Mouse (Mus musculus): ENCODE data around the gene Zfp296. TPM values are rescaled to one million over a fixed set of nuclear protein-coding genes. Genes with fewer than 3 reads are reported as not detected.
A peak's percentile ranks its signal among the peaks of the same experiment; 100 is the strongest.

Gene Zfp296
- polyA plus RNA-seq, 1 experiment from 2014 or later, result 0.63 TPM

GRCm38 (mm10) chr7:19619004-19619801 lies 42.1 kb downstream of the Zfp296 start:
- no peaks in the 10 kb centered on the region for H3K36me3 ChIP-seq
- peak overlapping the region; percentile 57 for H3K4me2 ChIP-seq (replicated peaks)
- WGBS, result 9% methylated on average over 35 of the region's 35 CpGs
- H3K27me3 ChIP-seq (replicated peaks), result no peaks in the 10 kb centered on the region
- H3K9ac ChIP-seq, result peak overlapping the region; percentile 29
- no peak overlapping the region for H3K27ac ChIP-seq
- peaks cover 14% of the 10 kb centered on the region; the same call in 1 of the 2 replicates for H3K4me1 ChIP-seq (replicated peaks)
- peak overlapping the region; percentile 22 for H3K4me3 ChIP-seq (replicated peaks)
- no peaks in the 10 kb centered on the region for H3K9me3 ChIP-seq
- peak; percentile 42; the same call in 1 of the 2 replicates for ATAC-seq

- no peak for ATAC-seq
- H3K27ac ChIP-seq, result no peak overlapping the region
- 87% methylated on average over 7 of the region's 7 CpGs for WGBS
- H3K4me3 ChIP-seq (replicated peaks), result no peak overlapping the region
- H3K9ac ChIP-seq, result no peak overlapping the region
- H3K9me3 ChIP-seq, result no peaks in the 10 kb centered on the region
- H3K4me2 ChIP-seq (replicated peaks), result no peak overlapping the region
- H3K27me3 ChIP-seq (replicated peaks), result no peaks in the 10 kb centered on the region
- H3K36me3 ChIP-seq, result no peaks in the 10 kb centered on the region
- H3K4me1 ChIP-seq (replicated peaks), result peaks cover 14% of the 10 kb centered on the region; the same call in 1 of the 2 replicates
Measured at GRCm38 (mm10) chr7:19620811-19621210, 43.7 kb downstream of the Zfp296 start.

GRCm38 (mm10) chr7:19622241-19622640 lies 45.2 kb downstream of the Zfp296 start:
- Histone ChIP-seq H3K4me1 (replicated peaks) (peaks cover 14% of the 10 kb centered on the region; the same call in 1 of the 2 replicates), H3K27me3 (replicated peaks) (no peaks in the 10 kb centered on the region), H3K27ac (no peak overlapping the region), H3K4me3 (replicated peaks) (no peak overlapping the region), H3K9ac (no peak overlapping the region), H3K9me3 (no peaks in the 10 kb centered on the region), H3K36me3 (no peaks in the 10 kb centered on the region), H3K4me2 (replicated peaks) (no peak overlapping the region)
- ATAC-seq, result 0 out of 2 replicates have a peak, but pooled peaks have one; percentile 5
- 25% methylated on average over 6 of the region's 6 CpGs for WGBS

GRCm38 (mm10) chr7:19623433-19623832 lies 46.3 kb downstream of the Zfp296 start:
- Histone ChIP-seq H3K4me2 (replicated peaks) (peak overlapping the region; percentile 9; the same call in 1 of the 2 replicates), H3K9me3 (no peaks in the 10 kb centered on the region), H3K36me3 (no peaks in the 10 kb centered on the region), H3K9ac (no peak overlapping the region), H3K27me3 (replicated peaks) (no peaks in the 10 kb centered on the region), H3K4me1 (replicated peaks) (peaks cover 14% of the 10 kb centered on the region; the same call in 1 of the 2 replicates), H3K27ac (peak overlapping the region; percentile 71; the same call in 1 of the 2 replicates), H3K4me3 (replicated peaks) (no peak overlapping the region)
- peak; percentile 65 for ATAC-seq
- 57% methylated on average over 2 of the region's 2 CpGs for WGBS

- Histone ChIP-seq H3K9ac (no peak overlapping the region), H3K36me3 (peaks cover 3% of the 10 kb centered on the region; the same call in 1 of the 2 replicates), H3K4me3 (replicated peaks) (peak overlapping the region; percentile 82), H3K27me3 (replicated peaks) (no peaks in the 10 kb centered on the region), H3K4me1 (replicated peaks) (peaks cover 10% of the 10 kb centered on the region; the same call in 1 of the 2 replicates), H3K4me2 (replicated peaks) (peak overlapping the region; percentile 92), H3K9me3 (no peaks in the 10 kb centered on the region), H3K27ac (no peak overlapping the region)
- ATAC-seq, result no peak
- WGBS, result 57% methylated on average over 3 of the region's 3 CpGs
Measured at GRCm38 (mm10) chr7:19627721-19628120, 50.6 kb downstream of the Zfp296 start.

GRCm38 (mm10) chr7:19628192-19628535 lies 51.1 kb downstream of the Zfp296 start:
- WGBS, result 12% methylated on average over 17 of the region's 17 CpGs
- Histone ChIP-seq H3K4me3 (replicated peaks) (peak overlapping the region; percentile 82), H3K27ac (peak overlapping the region; percentile 86), H3K4me1 (replicated peaks) (peaks cover 7% of the 10 kb centered on the region; the same call in 1 of the 2 replicates), H3K27me3 (replicated peaks) (no peaks in the 10 kb centered on the region), H3K9ac (no peak overlapping the region), H3K36me3 (peaks cover 3% of the 10 kb centered on the region; the same call in 1 of the 2 replicates), H3K4me2 (replicated peaks) (peak overlapping the region; percentile 92), H3K9me3 (no peaks in the 10 kb centered on the region)
- no peak for ATAC-seq

DNA sequence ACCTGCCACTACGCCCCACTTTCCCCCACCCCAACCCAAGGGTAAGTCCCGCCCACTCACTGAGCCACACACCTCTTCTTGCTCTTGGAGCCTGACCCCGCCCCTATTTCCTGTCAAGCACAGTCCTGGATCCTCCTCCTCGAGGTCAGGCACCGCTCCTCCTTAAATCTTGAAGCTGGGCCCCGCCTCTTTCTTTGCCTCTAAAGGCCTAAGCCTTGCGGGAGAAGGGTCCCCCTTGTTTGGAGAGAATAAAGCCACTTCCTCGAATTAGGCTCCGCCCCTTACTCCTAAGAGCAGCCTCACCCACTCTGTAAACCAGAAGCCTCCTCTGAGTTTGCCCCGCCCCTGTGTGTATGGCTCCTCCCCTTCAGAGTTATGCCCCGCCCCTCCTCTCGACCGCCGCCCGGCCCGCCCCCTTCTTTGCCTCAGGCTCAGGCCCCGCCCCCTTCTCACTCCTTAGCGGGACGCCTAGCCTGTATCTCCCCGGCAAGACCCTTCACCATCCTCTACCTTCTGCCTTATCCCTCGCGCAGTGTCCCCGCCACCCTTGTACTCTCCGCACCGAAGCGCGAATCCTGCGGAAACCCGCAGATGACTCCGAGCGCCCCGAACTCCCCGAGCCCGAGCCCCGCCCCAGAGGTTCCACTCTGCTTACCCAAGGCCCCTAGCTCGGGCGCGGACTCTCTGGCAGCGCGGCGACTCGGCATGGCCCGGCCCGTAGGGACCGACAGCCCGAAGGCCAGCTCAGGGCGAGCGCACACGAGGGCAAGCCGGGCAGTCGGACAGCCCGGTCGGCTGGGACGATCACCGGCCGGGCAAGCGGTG lies 51.7 kb downstream of the Zfp296 start:
- Histone ChIP-seq H3K27me3 (replicated peaks) (no peaks in the 10 kb centered on the region), H3K9me3 (no peaks in the 10 kb centered on the region), H3K9ac (peak overlapping the region; percentile 60), H3K36me3 (peaks cover 8% of the 10 kb centered on the region; the same call in 1 of the 2 replicates), H3K4me3 (replicated peaks) (peak overlapping the region; percentile 82), H3K27ac (peak overlapping the region; percentile 86), H3K4me1 (replicated peaks) (peaks cover 4% of the 10 kb centered on the region; the same call in 1 of the 2 replicates), H3K4me2 (replicated peaks) (peak overlapping the region; percentile 92)
- 2% methylated on average over 57 of the region's 57 CpGs for whole genome bisulfite sequencing
- peak; percentile 93 for ATAC-seq

DNA sequence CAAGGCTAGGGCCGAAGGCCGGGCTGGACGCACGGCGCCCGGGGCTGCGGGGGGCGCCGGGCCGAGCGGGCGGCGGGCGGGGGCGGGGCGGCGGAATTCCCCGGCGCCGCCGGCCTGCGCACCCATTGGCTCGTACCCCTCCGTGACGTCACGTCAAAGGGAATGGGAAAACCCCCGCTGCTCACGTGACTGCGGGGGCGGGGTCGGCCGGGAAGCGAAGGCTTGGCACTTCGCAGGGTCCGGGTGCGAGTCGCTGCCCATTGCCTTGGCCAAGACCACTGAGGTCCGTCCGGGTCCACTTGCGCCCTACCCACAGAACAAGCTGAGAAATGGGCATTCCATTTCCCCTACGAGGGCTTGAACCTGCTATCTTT lies 52.3 kb downstream of the Zfp296 start, which contains the start of gene Relb:
TSS of gene Relb (minus strand) at position 78 of the 374 bp plus-strand sequence.
- H3K4me1 ChIP-seq (replicated peaks), result no peaks in the 10 kb centered on the region
- peak; percentile 74 for ATAC-seq
- under 1% methylated on average over 41 of the region's 41 CpGs for WGBS
- H3K9me3 ChIP-seq, result no peaks in the 10 kb centered on the region
- no peaks in the 10 kb centered on the region for H3K27me3 ChIP-seq (replicated peaks)
- H3K36me3 ChIP-seq, result peaks cover 12% of the 10 kb centered on the region
- H3K9ac ChIP-seq, result peak within 1 kb of the TSS; percentile 60
- H3K4me2 ChIP-seq (replicated peaks), result peak within 1 kb of the TSS; percentile 92
- peak within 1 kb of the TSS; percentile 82 for H3K4me3 ChIP-seq (replicated peaks)
- H3K27ac ChIP-seq, result peak within 1 kb of the TSS; percentile 86

Other genes starting within 250 kb of the Zfp296 start
- 51.6 and 52.0 TPM in 2 replicates for gene Ercc1, start 232.5 kb upstream of the Zfp296 start, polyA plus RNA-seq (2015; fragmentation: Nextera tagmentation; extraction: Ambion mirVana)
- gene Cd3eap, start 217.8 kb upstream of the Zfp296 start, polyA plus RNA-seq (2015; fragmentation: Nextera tagmentation; extraction: Ambion mirVana), result 21.7 and 23.4 TPM in 2 replicates
- 3.1 and 4.8 TPM in 2 replicates for gene Ppp1r13l, start 217.5 kb upstream of the Zfp296 start, polyA plus RNA-seq (2015; fragmentation: Nextera tagmentation; extraction: Ambion mirVana)
- 16.7 and 17.3 TPM in 2 replicates for gene Ercc2, start 195.3 kb upstream of the Zfp296 start, polyA plus RNA-seq (2015; fragmentation: Nextera tagmentation; extraction: Ambion mirVana)
- gene Klc3, start 173.2 kb upstream of the Zfp296 start, polyA plus RNA-seq (2015; fragmentation: Nextera tagmentation; extraction: Ambion mirVana), result 3.7 and 4.7 TPM in 2 replicates
- gene Ckm, start 172.5 kb upstream of the Zfp296 start, polyA plus RNA-seq (2015; fragmentation: Nextera tagmentation; extraction: Ambion mirVana), result 5.1 and 9.0 TPM in 2 replicates
- gene Mark4, start 118.5 kb upstream of the Zfp296 start, polyA plus RNA-seq (2015; fragmentation: Nextera tagmentation; extraction: Ambion mirVana), result 5.8 and 6.1 TPM in 2 replicates
- gene Exoc3l2, start 114.0 kb upstream of the Zfp296 start, polyA plus RNA-seq (2015; fragmentation: Nextera tagmentation; extraction: Ambion mirVana), result 0.50 and 0.53 TPM in 2 replicates
- 1.9 and 2.2 TPM in 2 replicates for gene Bloc1s3, start 68.9 kb upstream of the Zfp296 start, polyA plus RNA-seq (2015; fragmentation: Nextera tagmentation; extraction: Ambion mirVana)
- 124 and 137 TPM in 2 replicates for gene Trappc6a, start 68.9 kb upstream of the Zfp296 start, polyA plus RNA-seq (2015; fragmentation: Nextera tagmentation; extraction: Ambion mirVana)
- 0.10 and 0.11 TPM in 2 replicates for gene Nkpd1, start 59.4 kb upstream of the Zfp296 start, polyA plus RNA-seq (2015; fragmentation: Nextera tagmentation; extraction: Ambion mirVana)
- 18.3 and 21.8 TPM in 2 replicates for gene Ppp1r37, start 14.2 kb upstream of the Zfp296 start, polyA plus RNA-seq (2015; fragmentation: Nextera tagmentation; extraction: Ambion mirVana)
- 131 and 140 TPM in 2 replicates for gene Gemin7, start 308 bp downstream of the Zfp296 start, polyA plus RNA-seq (2015; fragmentation: Nextera tagmentation; extraction: Ambion mirVana)
- 34.2 and 38.3 TPM in 2 replicates for gene Clasrp, start 27.2 kb downstream of the Zfp296 start, polyA plus RNA-seq (2015; fragmentation: Nextera tagmentation; extraction: Ambion mirVana)
- gene Relb, start 52.2 kb downstream of the Zfp296 start, polyA plus RNA-seq (2015; fragmentation: Nextera tagmentation; extraction: Ambion mirVana), result 8.0 and 8.6 TPM in 2 replicates
- gene Clptm1, start 87.7 kb downstream of the Zfp296 start, polyA plus RNA-seq (2015; fragmentation: Nextera tagmentation; extraction: Ambion mirVana), result 77.2 and 85.6 TPM in 2 replicates
- 164 and 258 TPM in 2 replicates for gene Apoc2, start 100.7 kb downstream of the Zfp296 start, polyA plus RNA-seq (2015; fragmentation: Nextera tagmentation; extraction: Ambion mirVana)
- 0.71 and 1.2 TPM in 2 replicates for gene Gm44805, start 104.1 kb downstream of the Zfp296 start, polyA plus RNA-seq (2015; fragmentation: Nextera tagmentation; extraction: Ambion mirVana)
- gene Apoc4, start 104.2 kb downstream of the Zfp296 start, polyA plus RNA-seq (2015; fragmentation: Nextera tagmentation; extraction: Ambion mirVana), result 4.7 and 7.0 TPM in 2 replicates
- gene Apoc1, start 115.4 kb downstream of the Zfp296 start, polyA plus RNA-seq (2015; fragmentation: Nextera tagmentation; extraction: Ambion mirVana), result 27.1 and 34.7 TPM in 2 replicates
- gene Apoe, start 121.9 kb downstream of the Zfp296 start, polyA plus RNA-seq (2015; fragmentation: Nextera tagmentation; extraction: Ambion mirVana), result 296 and 325 TPM in 2 replicates
- 208 and 215 TPM in 2 replicates for gene Tomm40, start 138.2 kb downstream of the Zfp296 start, polyA plus RNA-seq (2015; fragmentation: Nextera tagmentation; extraction: Ambion mirVana)
- 148 and 154 TPM in 2 replicates for gene Nectin2, start 173.2 kb downstream of the Zfp296 start, polyA plus RNA-seq (2015; fragmentation: Nextera tagmentation; extraction: Ambion mirVana)
- 76.9 and 79.4 TPM in 2 replicates for gene Bcam, start 193.7 kb downstream of the Zfp296 start, polyA plus RNA-seq (2015; fragmentation: Nextera tagmentation; extraction: Ambion mirVana)
- gene Cblc, start 219.5 kb downstream of the Zfp296 start, polyA plus RNA-seq (2015; fragmentation: Nextera tagmentation; extraction: Ambion mirVana), result 24.5 and 26.4 TPM in 2 replicates
- gene Bcl3, start 245.5 kb downstream of the Zfp296 start, polyA plus RNA-seq (2015; fragmentation: Nextera tagmentation; extraction: Ambion mirVana), result 13.3 and 13.9 TPM in 2 replicates